Mouse (Mus musculus): ENCODE data around the gene Nxnl2. TPM values are rescaled to one million over a fixed set of nuclear protein-coding genes. Genes with fewer than 3 reads are reported as not detected.

The Nxnl2 gene
- total and polyA plus RNA-seq, 3 experiments, result not detected

GRCm38 (mm10) chr13:51184896-51185295 is 14.1 kb downstream of the Nxnl2 start:
- no peaks in the 10 kb centered on the region for H3K9me3 ChIP-seq (replicated peaks; ENCODE audit: insufficient read depth, low read length)
- no peaks in the 10 kb centered on the region for H3K79me2 ChIP-seq (ENCODE audit: control insufficient read depth, insufficient read depth, low read length, poor library complexity)
- H3K27me3 ChIP-seq (ENCODE audit: control insufficient read depth in 1 of 2, insufficient read depth in 2 of 2, low read length in 2 of 2), result no peaks in the 10 kb centered on the region
- H3K4me1 ChIP-seq (ENCODE audit: control insufficient read depth in 1 of 2, insufficient read depth in 2 of 2, low read length in 2 of 2), result no peaks in the 10 kb centered on the region
- TF ChIP-seq MAFK (IDR thresholded peaks at IDR 0.05; ENCODE audit: borderline replicate concordance, low read depth, low read length) (no peak), CTCF (IDR thresholded peaks at IDR 0.05 in 2 of 3, conservative IDR thresholded peaks at IDR 0.05 in 1 of 3; ENCODE audit: control insufficient read depth in 1 of 3, insufficient read depth in 1 of 3, low read depth in 2 of 3, low read length in 3 of 3, poor library complexity in 1 of 3, severe bottlenecking in 1 of 3) (no peak)
- no peak overlapping the region for H3K27ac ChIP-seq (ENCODE audit: control insufficient read depth, low read depth, low read length)
- H3K36me3 ChIP-seq (ENCODE audit: control insufficient read depth in 1 of 2, insufficient read depth in 2 of 2, low read length in 2 of 2), result no peaks in the 10 kb centered on the region
- H3K9ac ChIP-seq (ENCODE audit: control insufficient read depth, low read depth, low read length, poor library complexity, severe bottlenecking), result no peak overlapping the region
- no peak overlapping the region for H3K4me3 ChIP-seq (ENCODE audit: control insufficient read depth in 1 of 2, insufficient read depth in 1 of 2, low read depth in 2 of 2, low read length in 2 of 2)
- DNase-seq (ENCODE audit: low read depth, low spot score), result no peak

DNA sequence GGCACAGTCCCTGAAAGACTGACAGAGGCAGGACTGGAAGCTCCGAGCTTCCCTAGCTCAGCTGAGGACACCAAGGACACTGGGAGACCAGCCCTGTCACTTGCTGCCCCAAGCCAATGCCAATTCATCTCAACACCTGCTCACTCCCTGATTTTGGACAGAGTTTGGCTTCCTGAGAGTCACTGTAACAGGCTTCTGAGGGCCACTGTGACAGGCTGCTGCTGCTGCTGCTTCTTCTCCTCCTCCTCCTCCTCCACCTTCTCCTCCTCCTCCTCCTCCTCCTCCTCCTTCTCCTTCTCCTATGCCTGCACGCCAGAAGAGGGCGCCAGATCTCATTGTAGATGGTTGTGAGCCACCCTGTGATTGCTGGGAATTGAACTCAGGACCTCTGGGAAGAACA is 19.5 kb downstream of the Nxnl2 start:
- H3K4me1 ChIP-seq (ENCODE audit: control insufficient read depth in 1 of 2, insufficient read depth in 2 of 2, low read length in 2 of 2), result no peaks in the 10 kb centered on the region
- no peaks in the 10 kb centered on the region for H3K36me3 ChIP-seq (ENCODE audit: control insufficient read depth in 1 of 2, insufficient read depth in 2 of 2, low read length in 2 of 2)
- no peak for TF ChIP-seq MXI1 (IDR thresholded peaks at IDR 0.05; ENCODE audit: low read depth, low read length)
- TF ChIP-seq KAT2A (conservative IDR thresholded peaks at IDR 0.05; ENCODE audit: low read depth, low read length), result no peak
- TF ChIP-seq UBTF (IDR thresholded peaks at IDR 0.05; ENCODE audit: borderline replicate concordance, insufficient read depth, low read depth, low read length), result no peak
- no peak for TF ChIP-seq POLR2AphosphoS5 (IDR thresholded peaks at IDR 0.05; ENCODE audit: borderline replicate concordance, low read depth, low read length)
- no peak for TF ChIP-seq E2F4 (IDR thresholded peaks at IDR 0.05; ENCODE audit: borderline replicate concordance, low read depth, low read length)
- no peak for DNase-seq (ENCODE audit: low read depth, low spot score)
- H3K27ac ChIP-seq (ENCODE audit: control insufficient read depth, low read depth, low read length), result no peak overlapping the region
- no peak overlapping the region for H3K4me3 ChIP-seq (ENCODE audit: control insufficient read depth in 1 of 2, insufficient read depth in 1 of 2, low read depth in 2 of 2, low read length in 2 of 2)
- H3K27me3 ChIP-seq (ENCODE audit: control insufficient read depth in 1 of 2, insufficient read depth in 2 of 2, low read length in 2 of 2), result no peaks in the 10 kb centered on the region
- no peaks in the 10 kb centered on the region for H3K79me2 ChIP-seq (ENCODE audit: control insufficient read depth, insufficient read depth, low read length, poor library complexity)
- no peak overlapping the region for H3K9ac ChIP-seq (ENCODE audit: control insufficient read depth, low read depth, low read length, poor library complexity, severe bottlenecking)
- H3K9me3 ChIP-seq (replicated peaks; ENCODE audit: insufficient read depth, low read length), result no peaks in the 10 kb centered on the region

- Histone ChIP-seq H3K27ac (ENCODE audit: control insufficient read depth, low read depth, low read length) (no peak overlapping the region), H3K27me3 (ENCODE audit: control insufficient read depth in 1 of 2, insufficient read depth in 2 of 2, low read length in 2 of 2) (no peaks in the 10 kb centered on the region), H3K9ac (ENCODE audit: control insufficient read depth, low read depth, low read length, poor library complexity, severe bottlenecking) (no peak overlapping the region), H3K4me1 (ENCODE audit: control insufficient read depth in 1 of 2, insufficient read depth in 2 of 2, low read length in 2 of 2) (no peaks in the 10 kb centered on the region), H3K79me2 (ENCODE audit: control insufficient read depth, insufficient read depth, low read length, poor library complexity) (no peaks in the 10 kb centered on the region), H3K4me3 (ENCODE audit: control insufficient read depth in 1 of 2, insufficient read depth in 1 of 2, low read depth in 2 of 2, low read length in 2 of 2) (no peak overlapping the region), H3K36me3 (ENCODE audit: control insufficient read depth in 1 of 2, insufficient read depth in 2 of 2, low read length in 2 of 2) (no peaks in the 10 kb centered on the region), H3K9me3 (replicated peaks; ENCODE audit: insufficient read depth, low read length) (no peaks in the 10 kb centered on the region)
- TF ChIP-seq RAD21 (IDR thresholded peaks at IDR 0.05; ENCODE audit: low read depth, low read length) (0 out of 2 replicates have a peak, but pooled peaks have one; percentile 0), JUND (IDR thresholded peaks at IDR 0.05; ENCODE audit: low read depth, low read length) (no peak)
- DNase-seq (ENCODE audit: low read depth, low spot score), result no peak
Measured at GRCm38 (mm10) chr13:51191416-51192140, 20.8 kb downstream of the Nxnl2 start.

All from MEL (cell line).